Mouse (Mus musculus): ENCODE data around the gene Fasl. TPM values are rescaled to one million over a fixed set of nuclear protein-coding genes. Genes with fewer than 3 reads are reported as not detected.

Fasl gene
- not detected for total RNA-seq (2021)
- long read RNA-seq = 0 reads

DNA sequence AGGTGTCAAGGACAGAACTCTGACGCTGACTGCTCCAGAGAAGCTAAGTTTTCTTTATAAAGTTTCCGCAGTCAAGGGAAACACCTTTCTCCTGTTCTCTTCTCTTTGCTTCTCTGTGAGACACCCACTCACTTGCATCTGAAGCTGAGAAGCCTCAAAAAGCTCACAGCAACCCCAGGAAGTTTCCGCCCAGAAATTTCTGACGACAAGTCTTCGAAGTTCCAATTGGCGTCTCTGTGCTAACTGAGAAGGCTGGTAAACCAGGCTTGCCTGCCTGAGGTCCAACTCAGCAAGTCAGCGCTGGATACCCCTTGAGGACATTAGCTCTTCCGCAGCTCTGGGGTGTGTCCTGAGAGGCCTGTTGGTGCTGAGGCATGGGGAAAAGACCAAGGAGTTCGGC, at the start of gene Fasl:
Gene Fasl, minus strand, starts transcription at position 157 of the 400 bp plus-strand sequence.
- no peak for DNase-seq (ENCODE audit: low spot score in 2 of 2)

DNA sequence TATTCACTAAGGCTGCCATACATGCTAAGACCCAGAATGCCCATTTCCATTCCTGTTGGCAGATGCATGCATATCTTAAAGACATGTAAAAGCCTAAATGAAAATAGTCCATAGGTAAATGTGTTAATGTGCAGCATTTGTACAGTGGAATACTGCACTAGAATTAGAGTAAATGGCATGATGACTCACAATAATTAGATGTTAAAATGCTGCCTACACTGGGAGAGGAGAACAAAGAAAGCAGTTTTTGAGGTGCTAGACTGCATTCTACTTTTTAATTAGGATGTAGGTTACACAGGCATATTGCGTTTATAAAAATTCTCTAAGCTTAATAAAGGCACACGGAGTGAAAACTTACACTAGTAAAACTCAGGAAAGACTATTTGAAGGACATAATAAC, 38.4 kb upstream of the Fasl start:
- DNase-seq (ENCODE audit: low spot score in 2 of 2) = no peak

DNA sequence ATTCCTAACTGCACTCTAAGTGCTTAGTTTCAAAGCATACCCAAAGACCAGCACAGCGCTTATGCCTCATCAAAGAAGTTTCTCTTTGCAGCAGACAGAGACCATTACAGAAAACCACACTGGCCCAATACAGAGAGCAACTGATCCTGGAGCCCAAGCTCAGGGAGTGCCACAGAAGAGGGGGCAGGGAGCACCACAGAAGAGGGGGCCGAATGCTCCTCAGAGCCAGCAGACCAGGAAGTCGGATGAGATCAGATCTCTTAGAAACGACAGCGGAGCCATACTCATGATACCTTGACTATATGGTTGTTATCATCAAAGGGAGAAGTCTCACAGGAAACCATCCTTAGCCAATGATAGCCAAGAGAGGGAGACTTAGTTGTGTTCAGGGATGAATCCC, 21.1 kb upstream of the Fasl start:
- DNase-seq (ENCODE audit: low spot score in 2 of 2) = no peak

GRCm38 (mm10) chr1:161808980-161809379, 20.7 kb upstream of the Fasl start:
- no peak for DNase-seq (ENCODE audit: low spot score in 2 of 2)

GRCm38 (mm10) chr1:161804541-161804971, 16.3 kb upstream of the Fasl start:
- DNase-seq (ENCODE audit: low spot score in 2 of 2) = no peak

- DNase-seq (ENCODE audit: low spot score in 2 of 2) = no peak
These were observed 13.0 kb upstream of the Fasl start for GRCm38 (mm10) chr1:161801321-161801720.

GRCm38 (mm10) chr1:161800256-161800655, 12.0 kb upstream of the Fasl start:
- no peak for DNase-seq (ENCODE audit: low spot score in 2 of 2)

GRCm38 (mm10) chr1:161799791-161800190, 11.5 kb upstream of the Fasl start:
- no peak for DNase-seq (ENCODE audit: low spot score in 2 of 2)

- DNase-seq (ENCODE audit: low spot score in 2 of 2) = no peak
These were observed 10.6 kb upstream of the Fasl start for GRCm38 (mm10) chr1:161798866-161799265.

GRCm38 (mm10) chr1:161794447-161795211, 6.3 kb upstream of the Fasl start:
- no peak for DNase-seq (ENCODE audit: low spot score in 2 of 2)

DNA sequence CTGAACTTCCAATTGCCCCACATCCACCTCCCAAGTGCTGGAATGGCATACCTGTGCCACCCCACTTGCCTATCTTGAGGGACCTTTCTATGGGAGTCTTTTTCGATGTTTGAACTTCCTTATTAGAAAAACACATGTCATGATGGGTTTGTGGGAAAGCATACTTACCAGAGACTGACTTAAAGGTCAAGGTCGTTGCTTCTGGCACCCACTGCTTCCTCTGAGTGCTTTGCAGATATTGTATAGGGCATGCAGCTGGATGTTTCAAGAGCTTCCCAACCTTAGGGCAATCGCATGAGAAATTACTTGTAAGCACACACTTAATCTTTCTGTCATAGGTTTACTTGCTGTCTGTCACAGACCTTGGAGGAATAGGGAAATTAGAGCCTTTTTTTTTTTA, 5.0 kb upstream of the Fasl start:
- DNase-seq (ENCODE audit: low spot score in 2 of 2) = no peak

- no peak for DNase-seq (ENCODE audit: low spot score in 2 of 2)
These were observed 4.3 kb upstream of the Fasl start for GRCm38 (mm10) chr1:161792687-161792969.

DNA sequence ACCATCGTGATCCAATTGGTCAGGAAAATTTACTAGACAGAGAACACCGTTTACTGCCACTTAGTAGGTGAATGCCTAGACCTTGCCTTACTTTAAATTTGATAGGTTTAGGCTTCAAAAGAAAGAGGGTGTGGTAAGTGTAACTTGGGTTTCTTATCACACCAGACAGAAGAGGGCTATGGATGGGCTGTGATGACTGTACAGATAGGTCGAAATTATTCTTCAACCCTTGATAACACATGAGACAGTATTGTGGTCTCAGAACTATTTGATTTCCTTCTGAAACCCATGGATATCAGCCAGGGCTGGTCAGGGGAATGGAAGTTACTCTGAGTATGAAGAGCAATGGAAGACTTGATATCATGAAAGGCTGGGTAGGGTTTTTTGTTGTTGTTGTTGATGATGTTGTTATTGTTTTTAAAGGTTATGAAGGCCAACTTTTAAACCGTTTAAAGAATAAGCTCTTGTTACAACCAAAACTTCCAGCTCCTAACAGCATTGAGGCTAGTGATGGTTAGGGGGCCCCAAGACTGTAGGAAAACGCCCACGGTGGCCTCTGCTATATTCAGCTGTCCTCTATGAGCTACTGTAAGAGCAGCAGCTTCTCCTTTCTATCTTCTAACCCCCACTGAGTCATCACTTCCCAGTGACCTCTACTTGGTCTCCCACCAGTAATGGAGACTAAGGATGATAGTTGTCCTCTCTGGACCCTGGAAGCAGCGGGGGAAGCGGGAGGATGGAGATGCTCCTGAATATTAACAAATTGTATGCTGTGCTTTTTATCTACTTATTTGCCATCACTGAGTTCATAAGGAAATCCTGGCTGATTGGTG, 3.8 kb upstream of the Fasl start:
- no peak for DNase-seq (ENCODE audit: low spot score in 2 of 2)

DNA sequence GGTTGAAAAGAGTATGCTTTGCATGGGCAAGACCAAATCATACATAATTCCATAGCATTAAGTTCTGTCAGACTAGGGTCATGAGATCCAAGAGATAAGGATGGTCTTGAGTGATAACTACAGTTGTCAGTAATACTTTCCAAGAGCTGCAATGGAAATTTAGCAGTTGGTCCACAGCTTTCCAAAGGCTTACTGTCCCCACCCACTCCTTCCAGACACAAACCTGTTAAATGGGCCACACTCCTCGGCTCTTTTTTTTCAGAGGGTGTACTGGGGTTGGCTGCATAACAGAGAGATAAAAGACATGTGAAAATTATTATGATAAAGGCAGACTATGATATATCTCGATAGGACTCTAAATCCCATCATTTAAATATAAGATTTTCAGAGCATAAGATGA, 5.6 kb downstream of the Fasl start:
- DNase-seq (ENCODE audit: low spot score in 2 of 2) = no peak

- DNase-seq (ENCODE audit: low spot score in 2 of 2) = no peak
These were observed 6.7 kb downstream of the Fasl start for GRCm38 (mm10) chr1:161781594-161781993.

GRCm38 (mm10) chr1:161779057-161779456, 9.2 kb downstream of the Fasl start:
- no peak for DNase-seq (ENCODE audit: low spot score in 2 of 2)

DNA sequence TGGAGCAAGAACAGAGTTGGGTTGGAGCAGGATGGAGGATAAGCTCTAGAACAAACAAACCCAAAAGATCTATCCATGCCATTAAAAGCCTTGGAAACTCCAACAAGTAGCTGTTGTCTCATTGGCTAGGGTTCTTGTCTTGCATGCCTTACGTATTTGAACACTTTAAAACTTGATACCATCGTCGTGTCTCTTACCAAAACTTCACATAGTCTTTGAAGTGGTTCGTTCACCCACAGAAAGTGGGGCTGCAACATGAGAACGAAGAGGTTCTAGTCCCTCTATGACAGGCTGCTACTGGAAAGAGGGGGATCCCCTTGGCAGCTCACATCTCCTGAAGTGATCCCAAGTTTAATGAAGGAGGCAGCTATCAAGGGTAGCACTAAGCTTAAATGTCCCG, 13.1 kb downstream of the Fasl start:
- no peak for DNase-seq (ENCODE audit: low spot score in 2 of 2)

- no peak for DNase-seq (ENCODE audit: low spot score in 2 of 2)
These were observed 17.0 kb downstream of the Fasl start for GRCm38 (mm10) chr1:161771293-161771692.

GRCm38 (mm10) chr1:161769329-161769728, 19.0 kb downstream of the Fasl start:
- DNase-seq (ENCODE audit: low spot score in 2 of 2) = no peak

DNA sequence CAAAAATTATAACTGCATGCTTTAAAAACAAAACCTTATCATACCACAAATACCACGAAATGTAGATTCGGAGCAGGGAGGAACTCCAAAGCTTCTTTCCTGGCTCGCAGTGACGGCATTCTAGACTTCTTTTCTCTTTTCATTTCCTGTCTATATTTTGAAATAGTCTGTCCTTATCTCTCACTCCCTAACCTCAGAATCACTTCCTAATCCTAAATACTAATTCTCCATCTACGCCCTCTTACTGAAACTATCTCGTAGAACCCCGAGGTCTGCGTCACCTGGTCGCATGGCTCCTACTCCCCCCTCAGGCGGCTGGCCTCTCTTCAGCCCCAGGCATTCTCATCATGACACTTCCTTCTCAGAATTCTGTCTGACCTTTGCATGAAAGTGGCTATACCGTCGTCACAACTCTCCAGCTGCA, 21.2 kb downstream of the Fasl start:
- DNase-seq (ENCODE audit: low spot score in 2 of 2) = no peak

DNA sequence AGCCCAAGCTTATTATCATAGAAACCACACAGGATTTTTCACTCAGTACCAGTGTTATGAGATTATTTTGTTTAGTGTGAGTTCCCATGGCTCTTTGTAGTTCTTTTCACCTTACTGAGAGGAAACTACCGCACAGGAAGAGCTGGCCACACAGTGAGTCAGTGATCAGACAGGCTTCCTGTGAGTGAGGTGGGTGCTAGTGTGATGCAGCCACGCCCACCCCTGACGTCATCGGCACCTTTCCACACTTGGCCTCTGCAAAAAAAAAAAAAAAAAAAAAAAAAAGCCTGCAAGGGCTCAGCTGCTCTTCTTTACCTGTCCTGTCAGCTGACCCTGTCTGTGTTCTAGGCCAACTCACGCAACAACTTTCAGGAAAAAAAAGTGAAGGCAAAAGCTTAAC, 21.6 kb downstream of the Fasl start:
- no peak for DNase-seq (ENCODE audit: low spot score in 2 of 2)

DNA sequence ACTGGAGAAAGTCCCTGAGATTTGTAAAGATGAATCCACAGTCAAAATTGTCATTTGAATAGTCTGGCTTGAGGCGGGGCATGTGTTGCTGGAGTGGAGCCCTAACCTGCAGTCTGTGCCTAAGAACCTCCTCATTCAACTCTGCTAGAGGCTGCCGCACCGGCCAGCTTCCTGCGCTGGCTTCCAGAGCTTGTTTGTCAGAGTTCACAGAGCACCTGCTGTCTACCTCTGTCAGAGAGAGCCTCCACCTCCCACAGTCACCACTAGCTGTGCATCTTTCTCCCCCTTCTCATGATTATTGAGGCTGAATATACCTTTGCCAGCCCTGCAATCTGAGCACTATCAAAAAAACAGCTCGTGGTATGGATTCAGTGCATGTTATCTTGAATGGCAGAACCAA, 22.4 kb downstream of the Fasl start:
- DNase-seq (ENCODE audit: low spot score in 2 of 2) = no peak

DNA sequence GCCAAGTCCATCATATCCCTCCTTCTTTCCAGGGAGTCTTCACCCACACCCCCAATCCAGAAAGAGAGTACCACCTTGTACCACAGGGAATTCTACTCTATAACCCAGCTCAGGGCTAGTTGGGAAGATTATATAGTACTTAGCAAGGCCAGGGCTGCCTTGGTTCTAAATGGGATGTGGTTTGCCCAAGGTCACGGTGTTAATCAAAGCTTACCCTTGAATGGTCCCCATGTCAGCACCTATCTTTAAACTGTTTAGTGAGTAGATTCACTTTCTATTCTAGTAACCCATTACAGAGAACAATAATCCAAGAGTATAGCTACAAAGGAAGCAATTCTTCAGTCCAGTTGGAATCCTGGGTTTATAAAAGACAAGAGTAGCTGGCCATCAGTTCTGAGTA, 23.3 kb downstream of the Fasl start:
- no peak for DNase-seq (ENCODE audit: low spot score in 2 of 2)
